Mouse (Mus musculus) lung, adult 2 months (tissue): ENCODE measurements around the gene Gm12166.

Source experiments
- CTCF ChIP-seq: fragments of 200-500 bp; IDR thresholded peaks from 2 replicates; pipeline ENCODE4 v1.5.1; 2011; ENCODE audit warnings: mild to moderate bottlenecking, low read length, control low read depth; ENCODE audit not compliant: insufficient read depth
- POLR2A ChIP-seq: fragments of 200-500 bp; IDR thresholded peaks from 2 replicates; pipeline ENCODE4 v1.6.1; 2011; ENCODE audit warnings: low read depth, mild to moderate bottlenecking, control low read depth, low read length, borderline replicate concordance; ENCODE audit errors: extremely low read depth

DNA sequence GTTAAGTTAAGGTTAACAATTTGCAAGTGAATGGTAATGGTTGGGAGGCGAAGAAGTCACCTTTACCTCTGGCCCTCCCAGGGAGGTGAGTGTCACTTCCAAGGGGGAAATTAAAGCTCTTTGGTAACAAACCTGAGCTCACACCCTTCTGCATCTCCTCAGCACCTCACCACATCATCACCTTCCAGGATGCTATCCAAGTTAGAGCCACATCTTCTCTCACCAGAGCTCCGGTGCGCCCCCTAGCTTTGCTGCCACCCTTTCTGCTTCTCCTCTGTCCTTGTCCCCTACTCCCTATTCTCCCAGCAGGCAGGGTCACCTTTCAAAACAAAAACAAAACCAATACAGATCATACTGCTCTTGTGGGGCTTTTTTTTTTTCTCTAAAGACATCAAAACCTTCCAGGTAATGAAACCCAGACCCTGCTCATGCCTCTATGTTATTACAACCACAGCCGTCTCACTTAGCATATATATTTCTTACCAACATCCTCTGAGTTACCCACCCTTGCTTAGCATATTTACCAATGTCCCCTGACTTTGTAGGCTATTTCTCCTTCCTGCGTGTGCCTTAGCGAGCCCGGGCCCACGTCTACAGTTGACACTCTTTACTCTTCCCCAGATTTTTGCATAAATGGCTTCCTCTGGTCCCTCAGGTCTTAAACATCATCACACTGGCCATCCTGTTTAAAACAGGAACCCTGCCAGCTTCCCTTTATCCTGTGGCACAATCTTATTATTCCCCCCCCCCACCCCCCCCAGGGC is 7.9 kb upstream of the Gm12166 start:
- TF ChIP-seq CTCF (0 out of 2 replicates have a peak, but pooled peaks have one; percentile 30), POLR2A (no peak)
